Mouse (Mus musculus): ENCODE measurements around the gene Igfbp4.

- TF ChIP-seq POLR2A (IDR thresholded peaks at IDR 0.05; ENCODE audit: borderline replicate concordance, low read depth, low read length) (no peak), CTCF (IDR thresholded peaks at IDR 0.05; ENCODE audit: low read depth, low read length) (no peak)
Observed at GRCm38 (mm10) chr11:99026899-99027440, 14.1 kb upstream of the Igfbp4 start.
